Mouse (Mus musculus) ovary, postnatal 14 days (tissue): Measurements from ENCODE around the gene Dpy19l3.
A peak's percentile ranks its signal among the peaks of the same experiment; 100 is the strongest.

ENCODE experiments used
- DNase-seq: peaks from one replicate; pipeline ENCODE4 v3.0.0; 2022; ENCODE audit warnings: low spot score

The Dpy19l3 gene

GRCm38 (mm10) chr7:35750873-35751272 lies 3.4 kb downstream of the Dpy19l3 start:
- DNase-seq = no peak

GRCm38 (mm10) chr7:35747397-35747964 lies 6.8 kb downstream of the Dpy19l3 start:
- DNase-seq = no peak

- no peak for DNase-seq
Observed at GRCm38 (mm10) chr7:35746686-35747396, 7.4 kb downstream of the Dpy19l3 start.

GRCm38 (mm10) chr7:35745281-35745702 lies 9.0 kb downstream of the Dpy19l3 start:
- no peak for DNase-seq

GRCm38 (mm10) chr7:35744771-35745170 lies 9.5 kb downstream of the Dpy19l3 start:
- no peak for DNase-seq

- no peak for DNase-seq
Observed at GRCm38 (mm10) chr7:35742310-35742709, 11.9 kb downstream of the Dpy19l3 start.

- no peak for DNase-seq
Observed at GRCm38 (mm10) chr7:35741858-35742257, 12.4 kb downstream of the Dpy19l3 start.

- peak; percentile 41 for DNase-seq
Observed at GRCm38 (mm10) chr7:35740489-35741230, 13.6 kb downstream of the Dpy19l3 start.

- DNase-seq = no peak
Observed at GRCm38 (mm10) chr7:35738871-35739270, 15.4 kb downstream of the Dpy19l3 start.

- DNase-seq = no peak
Observed at GRCm38 (mm10) chr7:35733313-35734050, 20.8 kb downstream of the Dpy19l3 start.

- no peak for DNase-seq
Observed at GRCm38 (mm10) chr7:35732585-35733059, 21.6 kb downstream of the Dpy19l3 start.

GRCm38 (mm10) chr7:35729621-35730031 lies 24.6 kb downstream of the Dpy19l3 start:
- no peak for DNase-seq

- DNase-seq = no peak
Observed at GRCm38 (mm10) chr7:35728376-35728775, 25.9 kb downstream of the Dpy19l3 start.

- DNase-seq = no peak
Observed at GRCm38 (mm10) chr7:35723035-35723434, 31.2 kb downstream of the Dpy19l3 start.

- DNase-seq = no peak
Observed at GRCm38 (mm10) chr7:35718421-35719178, 35.7 kb downstream of the Dpy19l3 start.

- no peak for DNase-seq
Observed at GRCm38 (mm10) chr7:35710366-35710765, 43.9 kb downstream of the Dpy19l3 start.

- no peak for DNase-seq
Observed at GRCm38 (mm10) chr7:35708101-35708500, 46.2 kb downstream of the Dpy19l3 start.

GRCm38 (mm10) chr7:35699005-35699404 lies 55.2 kb downstream of the Dpy19l3 start:
- DNase-seq = no peak

GRCm38 (mm10) chr7:35698073-35698472 lies 56.2 kb downstream of the Dpy19l3 start:
- no peak for DNase-seq

- no peak for DNase-seq
Observed at GRCm38 (mm10) chr7:35692641-35693040, 61.6 kb downstream of the Dpy19l3 start.

GRCm38 (mm10) chr7:35692117-35692516 lies 62.1 kb downstream of the Dpy19l3 start:
- DNase-seq = no peak
